Mouse (Mus musculus): ENCODE results near the gene Azi2. TPM values are rescaled to one million over a fixed set of nuclear protein-coding genes. Genes with fewer than 3 reads are reported as not detected.

Azi2 gene
- polyA plus RNA-seq (2012; rRNA removed) = 19.1 and 20.4 TPM in 2 replicates

DNA sequence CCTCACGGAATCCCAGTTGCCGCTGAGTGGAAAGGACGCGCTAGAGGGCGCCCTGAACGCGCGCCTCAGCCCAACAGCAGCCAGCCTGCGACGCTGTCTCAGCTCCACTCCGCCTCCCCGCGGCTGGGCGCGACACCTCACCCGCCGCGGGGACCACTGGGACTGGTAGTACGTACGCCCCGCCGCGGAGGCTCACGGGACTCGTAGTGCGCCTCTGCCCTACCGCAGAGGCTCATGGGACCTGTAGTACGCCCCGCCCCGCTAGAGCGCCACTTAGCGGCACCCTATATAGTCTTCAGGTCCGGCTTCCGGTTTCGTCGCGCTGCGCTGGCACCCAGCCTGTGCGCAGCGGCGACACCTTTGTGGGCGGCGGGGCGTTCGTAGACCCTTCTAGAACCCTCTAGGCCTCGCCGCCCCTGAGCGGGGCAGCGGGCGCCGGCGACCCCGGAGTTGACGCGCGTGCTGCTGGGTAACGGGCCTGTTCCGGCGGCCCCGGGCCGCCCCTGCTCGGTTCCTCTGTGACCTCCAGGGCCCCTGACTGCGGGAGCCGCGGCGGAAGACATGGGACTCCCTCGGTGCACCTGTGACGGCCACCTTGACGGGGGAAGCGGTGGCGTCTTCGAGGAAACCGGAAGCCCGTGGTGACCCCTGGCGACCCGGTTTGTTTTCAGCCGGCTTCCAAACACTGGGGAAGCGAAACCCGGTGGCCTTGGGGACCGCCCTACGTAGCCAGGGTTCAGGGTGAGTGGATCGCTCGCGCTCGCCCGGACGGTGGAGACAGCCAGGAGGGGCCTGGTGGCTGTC lies at the start of gene Azi2:
Gene Azi2, plus strand, starts transcription at position 282 of the 804 bp plus-strand sequence.

Other genes starting within 250 kb of the Azi2 start
- gene Cmc1, start 109.7 kb downstream of the Azi2 start, polyA plus RNA-seq (2012; rRNA removed) = 6.1 and 6.4 TPM in 2 replicates